Mouse (Mus musculus) forebrain, embryonic 12.5 days (tissue): ENCODE measurements around the gene Scarb2. TPM values are rescaled to one million over a fixed set of nuclear protein-coding genes. Genes with fewer than 3 reads are reported as not detected.
A peak's percentile ranks its signal among the peaks of the same experiment; 100 is the strongest.
"Not testable (repeated sequence)": the region's sequence is repeated elsewhere in the genome, so short reads cannot be mapped to it uniquely, and the experiment has no call there.

Experiments used
- ATAC-seq: fragments of 200-750 bp; cut with Nextera tagmentation; 2 replicates; pipeline ENCODE4 v1.8.0; 2017; ENCODE audit warnings: moderate TSS enrichment; ENCODE audit not compliant: low FRiP score
- H3K27ac ChIP-seq: fragments of 300-500 bp; sonication (generic); 2 replicates; pipeline ENCODE4 v1.5.1; 2016; ENCODE audit warnings: mild to moderate bottlenecking
- H3K27me3 ChIP-seq: fragments of 300-500 bp; sonication (generic); 2 replicates; pipeline ENCODE4 v1.6.1; 2016; ENCODE audit warnings: mild to moderate bottlenecking
- H3K36me3 ChIP-seq: fragments of 300-500 bp; sonication (generic); replicated peaks from 2 replicates; pipeline ENCODE4 v1.6.1; 2016; ENCODE audit warnings: mild to moderate bottlenecking
- H3K4me1 ChIP-seq: fragments of 300-500 bp; sonication (generic); 2 replicates; pipeline ENCODE4 v1.6.1; 2016
- H3K4me2 ChIP-seq: fragments of 300-500 bp; sonication (generic); 2 replicates; pipeline ENCODE4 v1.6.1; 2016; ENCODE audit warnings: mild to moderate bottlenecking, moderate library complexity
- H3K4me3 ChIP-seq: fragments of 300-500 bp; sonication (generic); replicated peaks from 2 replicates; pipeline ENCODE4 v1.5.1; 2016; ENCODE audit warnings: mild to moderate bottlenecking
- H3K9ac ChIP-seq: fragments of 300-500 bp; sonication (generic); 2 replicates; pipeline ENCODE4 v1.6.1; 2016; ENCODE audit warnings: mild to moderate bottlenecking
- H3K9me3 ChIP-seq: fragments of 300-500 bp; sonication (generic); 2 replicates; pipeline ENCODE4 v1.6.1; 2016
- WGBS: fragments of 180-500 bp; shearing (Covaris S2); methylation state at CpG from one replicate; pipeline ENCODE4 v1.1.7; 2016; 5-methylcytosine and 5-hydroxymethylcytosine counted together
- polyA plus RNA-seq: library from polyadenylated mRNA; unstranded; fragments of >200 nt; fragmentation: Nextera tagmentation; extraction: Ambion mirVana; gene quantifications from 2 replicates; pipeline ENCODE4 v1.2.1, GENCODE M21; 2016

The Scarb2 gene
- 16.6 and 17.9 TPM in 2 replicates for polyA plus RNA-seq

- Histone ChIP-seq H3K9ac (peak within 1 kb of the TSS; percentile 95), H3K27ac (peak within 1 kb of the TSS; percentile 99), H3K4me3 (peak within 1 kb of the TSS; percentile 89), H3K9me3 (no peaks in the 10 kb centered on the region), H3K27me3 (no peaks in the 10 kb centered on the region), H3K4me2 (peak within 1 kb of the TSS; percentile 79), H3K36me3 (no peaks in the 10 kb centered on the region), H3K4me1 (peaks cover 28% of the 10 kb centered on the region)
- no peak for ATAC-seq
These were observed at the start of gene Scarb2 for GRCm38 (mm10) chr5:92506733-92507132. Gene Scarb2 (minus strand): TSS chr5:92506833.

DNA sequence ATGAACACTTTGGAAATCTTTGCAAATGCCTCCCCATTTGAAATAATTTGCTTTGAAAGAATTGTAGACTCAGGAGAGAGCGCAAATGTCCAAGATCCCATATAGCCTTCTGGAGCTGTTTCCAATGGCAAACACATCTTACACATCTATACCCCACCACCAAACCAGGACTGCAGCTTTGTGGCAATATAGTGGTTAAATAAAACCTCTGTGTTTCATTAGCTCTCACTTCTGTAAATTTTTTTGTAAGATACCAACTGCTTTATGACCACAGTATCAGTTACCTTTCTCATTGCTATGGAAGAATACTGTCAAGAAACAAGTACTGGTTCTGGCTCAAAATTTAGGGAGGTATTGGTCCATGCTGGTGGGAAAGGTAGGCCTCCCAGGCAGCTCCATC, 49.3 kb upstream of the Scarb2 start:
- Histone ChIP-seq H3K27me3 (no peaks in the 10 kb centered on the region), H3K4me3 (no peak overlapping the region), H3K9ac (no peak overlapping the region), H3K4me1 (no peaks in the 10 kb centered on the region), H3K4me2 (no peak overlapping the region), H3K27ac (no peak overlapping the region), H3K36me3 (no peaks in the 10 kb centered on the region), H3K9me3 (no peaks in the 10 kb centered on the region)
- 91% methylated on average over 1 of the region's 1 CpGs for WGBS
- ATAC-seq: no peak

DNA sequence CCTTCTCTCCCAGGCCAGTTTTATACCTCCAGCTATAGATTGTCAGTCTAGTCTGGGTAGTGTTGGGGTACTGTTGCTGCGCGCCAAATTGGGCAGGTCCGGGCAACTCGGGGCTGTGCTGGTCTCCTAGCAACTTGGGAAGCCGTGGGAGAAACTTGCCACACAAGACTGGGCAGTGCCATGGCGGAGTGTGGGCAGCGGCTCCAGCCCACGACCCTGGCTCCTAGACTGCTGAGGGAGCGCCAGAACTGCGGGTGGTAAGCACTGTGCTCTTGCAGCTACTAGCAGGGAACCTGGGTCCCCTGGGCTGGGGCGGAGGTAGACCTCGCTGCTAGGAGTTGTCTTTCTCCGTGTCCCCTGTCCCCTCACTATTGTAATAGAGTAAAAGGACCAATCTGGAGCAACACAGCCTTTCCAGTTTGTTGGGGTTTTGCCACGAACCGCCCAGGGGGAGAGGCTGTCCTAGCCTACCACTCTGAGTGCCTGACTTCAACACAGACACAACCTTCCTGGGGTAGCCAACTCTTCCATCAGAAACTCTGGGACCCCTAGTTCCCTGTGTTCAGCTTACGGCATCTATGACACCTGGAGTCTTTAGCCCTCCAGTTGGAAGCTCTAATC, 48.4 kb upstream of the Scarb2 start, which contains the start of gene Fam47e:
TSS of gene Fam47e (plus strand) at position 179 of the 621 bp plus-strand sequence.
- no peak for ATAC-seq
- no peak within 1 kb of the TSS for H3K4me2 ChIP-seq
- H3K4me1 ChIP-seq: no peaks in the 10 kb centered on the region

DNA sequence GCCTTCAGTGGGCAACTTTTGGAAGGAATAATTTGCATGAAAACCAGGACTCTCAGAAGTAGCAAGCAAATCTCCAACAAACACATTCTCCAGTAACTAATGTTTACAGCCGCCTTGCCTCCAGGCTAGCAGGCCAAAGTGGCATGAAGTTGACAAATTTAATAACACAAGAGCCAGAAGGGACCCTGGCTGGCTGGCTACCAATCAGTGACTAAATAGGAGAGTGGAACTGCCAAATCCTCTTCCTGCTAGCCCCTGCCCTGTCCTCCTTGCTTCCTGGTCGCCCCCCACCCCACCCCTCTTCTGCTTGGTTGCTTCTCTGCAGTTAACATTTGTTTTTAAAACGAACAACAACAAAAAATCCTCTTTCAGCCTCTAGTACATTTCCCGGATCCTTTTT, 47.8 kb upstream of the Scarb2 start:
- ATAC-seq: no peak
- H3K27ac ChIP-seq: no peak overlapping the region
- no peaks in the 10 kb centered on the region for H3K36me3 ChIP-seq
- H3K27me3 ChIP-seq: no peaks in the 10 kb centered on the region
- H3K9ac ChIP-seq: no peak overlapping the region
- WGBS: 88% methylated on average over 4 of the region's 4 CpGs
- H3K4me3 ChIP-seq: no peak overlapping the region
- no peak overlapping the region for H3K4me2 ChIP-seq
- H3K9me3 ChIP-seq: no peaks in the 10 kb centered on the region
- H3K4me1 ChIP-seq: no peaks in the 10 kb centered on the region

More for the DNA sequence above, 48.4 kb upstream of the Scarb2 start, which contains the start of gene Fam47e:
- Histone ChIP-seq H3K4me3 (no peak within 1 kb of the TSS), H3K27ac (no peak within 1 kb of the TSS), H3K9ac (no peak within 1 kb of the TSS), H3K27me3 (no peaks in the 10 kb centered on the region), H3K9me3 (no peaks in the 10 kb centered on the region), H3K36me3 (no peaks in the 10 kb centered on the region)
- 86% methylated on average over 16 of the region's 16 CpGs for WGBS

DNA sequence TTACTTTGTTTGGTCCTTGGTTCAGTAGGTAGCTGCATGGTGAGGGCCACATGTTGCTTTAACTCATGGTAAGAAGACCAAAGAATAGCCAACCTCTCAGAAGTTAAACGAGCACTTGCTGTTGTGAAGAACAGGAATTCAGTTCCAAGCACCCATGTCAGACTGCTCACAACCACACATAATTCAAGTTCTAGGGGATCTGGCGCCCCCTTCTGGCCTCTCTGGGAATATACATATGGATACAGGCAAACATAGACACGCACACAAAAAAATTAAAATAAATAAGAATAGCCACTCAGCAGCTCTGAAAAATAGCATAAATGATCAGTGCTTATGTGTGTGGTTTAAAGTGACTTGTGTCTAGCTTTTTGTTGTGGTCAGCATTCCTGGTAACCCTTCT, 47.3 kb upstream of the Scarb2 start:
- Histone ChIP-seq H3K27ac (no peak overlapping the region), H3K4me3 (no peak overlapping the region), H3K36me3 (no peaks in the 10 kb centered on the region), H3K9me3 (no peaks in the 10 kb centered on the region), H3K4me1 (no peaks in the 10 kb centered on the region), H3K9ac (no peak overlapping the region), H3K4me2 (no peak overlapping the region), H3K27me3 (no peaks in the 10 kb centered on the region)
- WGBS: 70% methylated on average over 3 of the region's 3 CpGs
- ATAC-seq: no peak

GRCm38 (mm10) chr5:92552611-92553010, 46.0 kb upstream of the Scarb2 start:
- Histone ChIP-seq H3K27ac (no peak overlapping the region), H3K9ac (no peak overlapping the region), H3K9me3 (no peaks in the 10 kb centered on the region), H3K4me1 (no peaks in the 10 kb centered on the region), H3K27me3 (no peaks in the 10 kb centered on the region), H3K4me3 (no peak overlapping the region), H3K4me2 (no peak overlapping the region), H3K36me3 (no peaks in the 10 kb centered on the region)
- WGBS: 93% methylated on average over 2 of the region's 2 CpGs
- no peak for ATAC-seq

DNA sequence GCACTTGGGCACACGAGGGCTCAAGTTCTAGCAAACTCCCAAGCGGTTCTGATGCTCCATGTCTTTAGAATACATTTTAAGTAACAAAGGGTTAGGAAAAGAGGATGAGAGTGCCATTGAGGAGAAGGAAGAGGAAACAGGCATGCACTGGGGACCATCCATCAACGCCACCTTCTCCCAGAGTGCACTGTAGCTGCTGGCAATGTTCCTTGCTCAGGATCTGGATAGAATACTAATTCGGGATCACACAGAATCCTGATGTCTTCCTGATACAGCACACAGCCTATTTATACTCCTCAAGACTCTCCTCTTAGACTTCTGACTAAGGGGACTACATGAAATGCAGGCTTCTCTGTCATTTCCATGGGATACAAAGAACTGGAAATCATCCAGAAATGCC, 33.1 kb upstream of the Scarb2 start:
- 89% methylated on average over 4 of the region's 4 CpGs for WGBS
- H3K27me3 ChIP-seq: no peaks in the 10 kb centered on the region
- no peaks in the 10 kb centered on the region for H3K36me3 ChIP-seq
- H3K4me2 ChIP-seq: no peak overlapping the region
- H3K9ac ChIP-seq: no peak overlapping the region
- no peaks in the 10 kb centered on the region for H3K9me3 ChIP-seq
- H3K27ac ChIP-seq: no peak overlapping the region
- no peaks in the 10 kb centered on the region for H3K4me1 ChIP-seq
- no peak overlapping the region for H3K4me3 ChIP-seq
- ATAC-seq: no peak

DNA sequence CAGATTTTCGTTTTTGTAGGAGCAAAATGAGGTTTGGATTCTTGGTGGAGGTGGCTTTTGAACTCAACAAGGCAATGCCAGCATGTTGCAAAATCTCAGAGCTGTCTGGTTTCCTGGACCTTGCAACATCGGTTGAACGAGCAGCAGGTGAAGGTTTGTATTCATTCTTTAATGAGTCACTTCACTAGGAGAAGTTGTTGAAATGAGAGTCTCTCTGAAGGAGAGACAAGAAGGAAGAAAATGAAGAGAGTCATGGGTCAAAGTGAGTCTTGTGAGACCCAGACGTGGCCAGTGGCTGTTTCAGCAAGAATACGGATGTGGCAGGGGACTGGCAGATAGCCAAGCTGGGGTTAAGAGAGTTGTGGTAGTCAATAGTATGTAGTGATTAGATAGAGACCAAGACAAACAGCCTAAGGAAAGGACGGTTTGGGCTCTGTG, 18.2 kb upstream of the Scarb2 start:
- H3K4me1 ChIP-seq: no peaks in the 10 kb centered on the region
- no peak overlapping the region for H3K4me3 ChIP-seq
- no peak overlapping the region for H3K4me2 ChIP-seq
- no peaks in the 10 kb centered on the region for H3K36me3 ChIP-seq
- no peak overlapping the region for H3K27ac ChIP-seq
- no peak for ATAC-seq
- H3K27me3 ChIP-seq: no peaks in the 10 kb centered on the region
- no peaks in the 10 kb centered on the region for H3K9me3 ChIP-seq
- no peak overlapping the region for H3K9ac ChIP-seq
- WGBS: 77% methylated on average over 6 of the region's 6 CpGs

- not testable (repeated sequence) for H3K4me3 ChIP-seq, H3K36me3 ChIP-seq, H3K4me1 ChIP-seq, H3K27me3 ChIP-seq, H3K9ac ChIP-seq, H3K9me3 ChIP-seq, ATAC-seq, H3K4me2 ChIP-seq, H3K27ac ChIP-seq
- WGBS: 93% methylated on average over 2 of the region's 2 CpGs
These were observed 14.5 kb upstream of the Scarb2 start for GRCm38 (mm10) chr5:92521131-92521530.

GRCm38 (mm10) chr5:92512066-92512465, 5.4 kb upstream of the Scarb2 start:
- no peak overlapping the region for H3K27ac ChIP-seq
- H3K9me3 ChIP-seq: no peaks in the 10 kb centered on the region
- no peaks in the 10 kb centered on the region for H3K36me3 ChIP-seq
- H3K4me1 ChIP-seq: no peaks in the 10 kb centered on the region
- H3K4me2 ChIP-seq: no peak overlapping the region
- WGBS: 85% methylated on average over 5 of the region's 5 CpGs
- H3K4me3 ChIP-seq: no peak overlapping the region
- no peaks in the 10 kb centered on the region for H3K27me3 ChIP-seq
- H3K9ac ChIP-seq: no peak overlapping the region
- no peak for ATAC-seq

DNA sequence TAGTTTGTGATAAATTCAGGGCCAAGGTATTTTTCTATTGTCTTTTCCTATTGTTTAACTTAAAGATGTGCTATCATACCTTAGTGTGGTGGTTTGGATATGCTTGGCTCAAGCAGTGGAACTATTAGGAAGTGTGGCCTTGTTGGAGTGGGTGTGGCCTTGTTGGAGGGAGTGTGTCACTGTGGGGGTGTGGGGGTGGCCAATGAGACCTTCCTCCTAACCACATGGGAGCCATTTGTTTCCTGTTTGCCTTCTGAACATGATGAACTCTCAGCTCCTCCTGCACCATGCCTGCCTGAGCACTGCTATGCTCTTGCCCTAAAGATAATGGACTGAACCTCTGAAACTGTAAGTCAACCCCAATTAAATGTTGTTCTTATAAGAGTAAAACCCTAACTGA, 4.6 kb upstream of the Scarb2 start:
- Histone ChIP-seq H3K4me2 (no peak overlapping the region), H3K9ac (no peak overlapping the region), H3K4me3 (no peak overlapping the region), H3K27ac (no peak overlapping the region), H3K9me3 (no peaks in the 10 kb centered on the region), H3K27me3 (no peaks in the 10 kb centered on the region), H3K4me1 (peaks cover 3% of the 10 kb centered on the region; the same call in 1 of the 2 replicates), H3K36me3 (no peaks in the 10 kb centered on the region)
- ATAC-seq: no peak

- Histone ChIP-seq H3K27ac (no peak overlapping the region), H3K9me3 (no peaks in the 10 kb centered on the region), H3K27me3 (no peaks in the 10 kb centered on the region), H3K4me2 (no peak overlapping the region), H3K36me3 (no peaks in the 10 kb centered on the region), H3K9ac (no peak overlapping the region), H3K4me1 (peaks cover 16% of the 10 kb centered on the region), H3K4me3 (no peak overlapping the region)
- no peak for ATAC-seq
- WGBS: 93% methylated on average over 5 of the region's 5 CpGs
These were observed 2.2 kb upstream of the Scarb2 start for GRCm38 (mm10) chr5:92508853-92509252.

DNA sequence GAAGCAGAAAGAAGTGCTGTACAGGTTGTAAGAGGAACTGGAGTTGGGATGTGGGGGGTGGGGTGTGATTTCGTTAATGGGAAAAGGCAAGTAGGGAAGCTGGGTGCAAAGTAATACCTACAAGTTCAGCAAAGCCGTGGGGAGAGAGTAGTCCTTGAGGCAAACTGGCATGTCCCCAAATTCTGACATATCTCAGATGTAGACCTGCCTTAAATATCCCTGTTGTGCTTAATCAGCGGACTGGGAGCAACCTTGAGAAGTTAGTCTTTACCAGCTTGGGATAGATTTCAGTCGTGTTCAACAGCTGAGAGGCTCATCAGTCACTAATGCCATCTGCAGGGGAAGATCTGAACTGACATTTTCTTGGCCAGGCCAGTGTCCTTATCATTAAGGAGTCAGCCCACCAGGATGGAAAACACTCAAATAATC, 318 bp downstream of the Scarb2 start:
- H3K4me3 ChIP-seq: peak overlapping the region; percentile 89
- ATAC-seq: no peak
- WGBS: 33% methylated on average over 4 of the region's 4 CpGs
- peak overlapping the region; percentile 99; the same call in 1 of the 2 replicates for H3K27ac ChIP-seq
- peaks cover 28% of the 10 kb centered on the region for H3K4me1 ChIP-seq
- H3K4me2 ChIP-seq: peak overlapping the region; percentile 79
- no peaks in the 10 kb centered on the region for H3K36me3 ChIP-seq
- peak overlapping the region; percentile 95; the same call in 1 of the 2 replicates for H3K9ac ChIP-seq
- no peaks in the 10 kb centered on the region for H3K9me3 ChIP-seq
- no peaks in the 10 kb centered on the region for H3K27me3 ChIP-seq
